Mouse (Mus musculus): ENCODE results near the gene Mrpl39. TPM values are rescaled to one million over a fixed set of nuclear protein-coding genes. Genes with fewer than 3 reads are reported as not detected.

The Mrpl39 gene
- 45.1 and 47.3 TPM in 2 replicates for polyA plus RNA-seq (2016; fragmentation: Nextera tagmentation; extraction: Ambion mirVana)

GRCm38 (mm10) chr16:84735166-84736105 is at the start of gene Mrpl39:
Mrpl39 (minus strand) TSS chr16:84735742.
- Histone ChIP-seq H3K4me2 (replicated peaks) (peak within 1 kb of the TSS; percentile 69), H3K4me1 (peaks cover 9% of the 10 kb centered on the region), H3K27me3 (replicated peaks) (no peaks in the 10 kb centered on the region), H3K9ac (peak within 1 kb of the TSS; percentile 71), H3K9me3 (no peaks in the 10 kb centered on the region), H3K4me3 (peak within 1 kb of the TSS; percentile 64), H3K27ac (0 out of 2 replicates have a peak within 1 kb of the TSS, but pooled peaks have one; percentile 10), H3K36me3 (peaks cover 14% of the 10 kb centered on the region)
- 2% methylated on average over 66 of the region's 66 CpGs for WGBS
- peak; percentile 99 for ATAC-seq (ENCODE audit: low FRiP score, low read depth)

GRCm38 (mm10) chr16:84784966-84785365 is 49.4 kb upstream of the Mrpl39 start:
- Histone ChIP-seq H3K4me1 (no peaks in the 10 kb centered on the region), H3K9ac (no peak overlapping the region), H3K36me3 (0 out of 2 replicates have a peak, but pooled peaks cover 1% of the 10 kb centered on the region), H3K9me3 (no peaks in the 10 kb centered on the region), H3K4me3 (no peak overlapping the region), H3K4me2 (replicated peaks) (no peak overlapping the region), H3K27me3 (replicated peaks) (no peaks in the 10 kb centered on the region), H3K27ac (no peak overlapping the region)
- WGBS, result 24% methylated on average over 7 of the region's 7 CpGs
- ATAC-seq (ENCODE audit: low FRiP score, low read depth), result no peak

DNA sequence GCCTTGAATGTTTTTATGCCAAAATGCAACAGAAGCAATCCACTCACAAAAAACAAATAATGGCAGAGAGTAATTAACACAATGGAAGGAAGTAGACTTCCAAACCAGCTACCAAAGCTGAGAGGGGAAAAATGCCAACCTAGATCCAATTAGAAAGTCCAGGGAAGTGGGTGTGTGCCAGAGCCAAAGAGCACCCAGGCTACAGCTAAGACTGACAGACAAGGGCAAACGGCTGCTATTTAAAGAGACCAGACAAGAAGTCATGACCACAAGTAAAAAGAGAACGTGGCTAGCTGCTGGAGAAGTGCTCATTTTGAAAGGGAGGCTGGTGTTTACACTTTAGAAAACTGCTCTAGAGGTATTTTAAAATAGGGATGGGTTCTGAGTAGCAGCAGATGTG is 47.7 kb upstream of the Mrpl39 start:
- H3K9ac ChIP-seq, result no peak overlapping the region
- WGBS, result 73% methylated on average over 2 of the region's 2 CpGs
- H3K4me2 ChIP-seq (replicated peaks), result no peak overlapping the region
- H3K36me3 ChIP-seq, result peaks cover 16% of the 10 kb centered on the region; the same call in 1 of the 2 replicates
- H3K4me3 ChIP-seq, result no peak overlapping the region
- H3K9me3 ChIP-seq, result no peaks in the 10 kb centered on the region
- no peak for ATAC-seq (ENCODE audit: low FRiP score, low read depth)
- H3K27ac ChIP-seq, result no peak overlapping the region
- H3K27me3 ChIP-seq (replicated peaks), result no peaks in the 10 kb centered on the region
- no peaks in the 10 kb centered on the region for H3K4me1 ChIP-seq

- H3K4me1 ChIP-seq, result no peaks in the 10 kb centered on the region; the same call in 1 of the 2 replicates
- 85% methylated on average over 5 of the region's 5 CpGs for WGBS
- H3K27ac ChIP-seq, result no peak overlapping the region
- H3K9me3 ChIP-seq, result no peaks in the 10 kb centered on the region
- ATAC-seq (ENCODE audit: low FRiP score, low read depth), result no peak
- no peak overlapping the region for H3K4me3 ChIP-seq
- no peak overlapping the region for H3K9ac ChIP-seq
- no peak overlapping the region for H3K4me2 ChIP-seq (replicated peaks)
- H3K36me3 ChIP-seq, result peaks cover 16% of the 10 kb centered on the region; the same call in 1 of the 2 replicates
- no peaks in the 10 kb centered on the region for H3K27me3 ChIP-seq (replicated peaks)
These were observed 44.2 kb upstream of the Mrpl39 start for GRCm38 (mm10) chr16:84779718-84780117.

DNA sequence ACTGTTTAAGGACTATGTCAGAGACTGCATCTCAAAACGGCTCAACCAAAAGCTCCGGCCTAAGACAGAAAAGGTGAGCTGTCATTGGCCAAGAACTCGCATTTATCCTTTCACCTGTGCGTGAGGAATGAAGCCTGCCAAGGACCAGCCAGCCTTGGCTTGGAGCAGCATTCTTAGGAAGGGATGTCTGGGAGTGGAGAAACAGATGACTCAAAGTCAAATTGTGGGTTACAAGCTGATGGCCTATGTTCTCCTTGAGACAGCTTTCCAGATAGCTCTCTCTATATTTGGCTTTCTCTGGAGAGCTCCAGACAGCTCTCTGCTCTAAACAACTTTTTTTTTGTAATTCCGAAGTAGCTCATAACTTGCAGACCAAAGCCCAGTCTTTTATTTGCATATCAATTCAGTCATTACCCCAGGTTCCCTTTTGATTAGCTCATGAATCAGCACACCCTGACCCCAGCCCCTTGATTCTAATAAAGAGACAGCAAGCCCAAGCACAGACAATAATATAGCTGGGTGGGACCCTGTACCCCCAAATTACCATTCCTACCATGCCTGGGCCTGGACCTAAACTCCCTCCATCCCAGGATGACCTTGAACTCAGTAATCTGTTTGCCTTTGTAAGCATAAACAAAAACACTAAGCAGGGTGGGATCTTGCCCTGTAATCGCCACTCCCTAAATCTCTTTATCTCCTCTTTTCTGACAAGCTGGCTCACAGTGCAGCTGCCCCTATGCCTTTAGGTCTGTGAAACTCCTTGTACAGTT is 43.5 kb upstream of the Mrpl39 start:
- no peak for ATAC-seq (ENCODE audit: low FRiP score, low read depth)
- Histone ChIP-seq H3K4me2 (replicated peaks) (no peak overlapping the region), H3K4me3 (no peak overlapping the region), H3K36me3 (peaks cover 16% of the 10 kb centered on the region; the same call in 1 of the 2 replicates), H3K27me3 (replicated peaks) (no peaks in the 10 kb centered on the region), H3K9me3 (no peaks in the 10 kb centered on the region), H3K9ac (no peak overlapping the region), H3K4me1 (no peaks in the 10 kb centered on the region; the same call in 1 of the 2 replicates), H3K27ac (no peak overlapping the region)
- 89% methylated on average over 6 of the region's 6 CpGs for WGBS

DNA sequence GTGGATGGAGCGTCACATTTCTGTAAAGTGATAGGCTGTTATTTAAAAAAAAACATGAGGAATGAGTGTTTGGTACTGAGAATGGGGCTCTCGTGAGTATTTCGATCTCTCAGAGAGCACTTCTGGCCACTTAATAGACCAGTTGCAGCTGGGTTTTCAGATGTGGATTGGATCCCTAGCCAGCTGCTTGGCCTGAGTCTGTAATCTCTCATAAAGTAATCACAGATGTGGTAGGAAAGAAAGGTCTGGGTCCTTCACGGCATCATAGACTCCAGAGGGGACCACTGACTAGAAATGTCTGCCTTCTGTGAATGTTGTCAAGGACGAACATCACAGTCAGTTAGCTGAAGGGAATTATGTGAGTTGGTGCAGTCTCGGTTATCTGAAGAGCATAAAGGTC is 42.9 kb upstream of the Mrpl39 start:
- Histone ChIP-seq H3K36me3 (peaks cover 16% of the 10 kb centered on the region; the same call in 1 of the 2 replicates), H3K27me3 (replicated peaks) (no peaks in the 10 kb centered on the region), H3K4me2 (replicated peaks) (no peak overlapping the region), H3K9ac (no peak overlapping the region), H3K4me1 (no peaks in the 10 kb centered on the region; the same call in 1 of the 2 replicates), H3K9me3 (no peaks in the 10 kb centered on the region), H3K4me3 (no peak overlapping the region), H3K27ac (no peak overlapping the region)
- ATAC-seq (ENCODE audit: low FRiP score, low read depth), result no peak
- WGBS, result 87% methylated on average over 6 of the region's 6 CpGs

DNA sequence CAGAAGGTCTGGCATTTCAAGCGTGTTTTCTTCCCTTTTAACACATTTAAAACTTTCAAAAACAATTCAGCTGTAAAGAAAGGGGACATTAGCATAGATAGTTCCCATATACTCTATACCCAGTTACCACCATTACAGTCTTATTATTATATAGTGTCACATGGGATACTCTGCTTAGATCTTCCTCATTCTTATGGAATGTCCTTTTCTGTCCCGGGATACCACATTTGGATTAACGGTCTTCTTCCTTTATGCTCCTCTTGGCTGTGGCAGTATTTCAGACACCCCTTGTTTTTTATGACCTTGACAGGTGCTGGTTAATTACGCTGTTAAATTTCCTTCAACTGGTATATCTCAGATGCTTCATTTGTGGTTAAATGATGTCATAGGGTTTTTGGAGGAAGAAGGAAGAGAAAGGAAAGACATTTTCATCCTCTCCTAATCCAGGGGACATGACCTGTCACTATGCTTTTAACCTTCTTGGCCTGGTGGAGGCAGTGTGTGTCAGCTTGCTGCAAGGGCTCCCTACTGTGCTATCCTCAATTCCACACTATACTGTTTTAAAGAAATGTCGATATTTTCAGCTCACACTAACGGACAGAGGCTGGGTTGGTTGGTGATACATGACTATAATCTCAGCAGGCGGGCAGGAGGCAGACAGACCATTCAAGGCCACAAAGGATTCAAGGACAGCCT is 40.7 kb upstream of the Mrpl39 start:
- Histone ChIP-seq H3K27ac (no peak overlapping the region), H3K4me3 (peak overlapping the region; percentile 72), H3K27me3 (replicated peaks) (no peaks in the 10 kb centered on the region), H3K9ac (no peak overlapping the region), H3K36me3 (peaks cover 16% of the 10 kb centered on the region; the same call in 1 of the 2 replicates), H3K4me1 (no peaks in the 10 kb centered on the region; the same call in 1 of the 2 replicates), H3K4me2 (replicated peaks) (peak overlapping the region; percentile 84), H3K9me3 (no peaks in the 10 kb centered on the region)
- WGBS, result 29% methylated on average over 7 of the region's 7 CpGs
- ATAC-seq (ENCODE audit: low FRiP score, low read depth), result no peak

- peak overlapping the region; percentile 72 for H3K4me3 ChIP-seq
- peak overlapping the region; percentile 81 for H3K9ac ChIP-seq
- no peaks in the 10 kb centered on the region for H3K9me3 ChIP-seq
- ATAC-seq (ENCODE audit: low FRiP score, low read depth), result no peak
- H3K4me1 ChIP-seq, result no peaks in the 10 kb centered on the region; the same call in 1 of the 2 replicates
- no peaks in the 10 kb centered on the region for H3K27me3 ChIP-seq (replicated peaks)
- H3K27ac ChIP-seq, result no peak overlapping the region
- H3K36me3 ChIP-seq, result peaks cover 16% of the 10 kb centered on the region; the same call in 1 of the 2 replicates
- peak overlapping the region; percentile 84 for H3K4me2 ChIP-seq (replicated peaks)
- WGBS, result 21% methylated on average over 11 of the region's 11 CpGs
These were observed 39.8 kb upstream of the Mrpl39 start for GRCm38 (mm10) chr16:84775356-84775755.

DNA sequence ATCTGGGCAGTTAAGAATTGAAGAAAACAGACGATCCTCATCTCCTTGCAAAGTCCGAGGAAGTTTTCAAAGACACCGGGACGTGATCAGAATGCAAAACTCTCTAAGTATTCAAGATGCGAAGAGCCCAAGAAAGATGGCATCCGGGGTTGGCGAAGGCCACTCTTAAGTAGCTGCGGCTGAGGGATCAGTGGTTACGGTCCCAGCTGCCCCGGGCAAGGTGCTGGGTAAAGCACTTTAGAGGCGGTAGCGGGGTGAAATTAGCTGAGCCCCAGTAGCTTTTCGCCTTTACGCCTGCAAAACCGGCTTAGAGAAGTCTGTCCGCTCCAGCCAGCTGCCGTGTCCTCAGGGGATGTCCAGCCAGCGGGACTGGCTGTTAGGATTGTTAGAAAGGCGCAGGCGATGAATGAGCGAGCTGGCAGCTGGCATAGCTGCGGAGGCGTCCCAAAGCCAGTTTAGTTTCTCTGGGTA is 39.3 kb upstream of the Mrpl39 start:
- Histone ChIP-seq H3K4me2 (replicated peaks) (peak overlapping the region; percentile 84), H3K4me3 (peak overlapping the region; percentile 72), H3K9ac (peak overlapping the region; percentile 81), H3K9me3 (no peaks in the 10 kb centered on the region), H3K27me3 (replicated peaks) (no peaks in the 10 kb centered on the region), H3K27ac (peak overlapping the region; percentile 88; the same call in 1 of the 2 replicates), H3K36me3 (peaks cover 13% of the 10 kb centered on the region; the same call in 1 of the 2 replicates), H3K4me1 (no peaks in the 10 kb centered on the region; the same call in 1 of the 2 replicates)
- ATAC-seq (ENCODE audit: low FRiP score, low read depth), result peak; percentile 45
- WGBS, result under 1% methylated on average over 23 of the region's 23 CpGs

- no peaks in the 10 kb centered on the region for H3K27me3 ChIP-seq (replicated peaks)
- H3K4me2 ChIP-seq (replicated peaks), result peak within 1 kb of the TSS; percentile 84
- H3K4me3 ChIP-seq, result peak within 1 kb of the TSS; percentile 72
- H3K27ac ChIP-seq, result peak within 1 kb of the TSS; percentile 88
- H3K9me3 ChIP-seq, result no peaks in the 10 kb centered on the region
- ATAC-seq (ENCODE audit: low FRiP score, low read depth), result peak; percentile 90
- under 1% methylated on average over 43 of the region's 43 CpGs for WGBS
- no peaks in the 10 kb centered on the region; the same call in 1 of the 2 replicates for H3K4me1 ChIP-seq
- H3K9ac ChIP-seq, result peak within 1 kb of the TSS; percentile 81
- H3K36me3 ChIP-seq, result peaks cover 7% of the 10 kb centered on the region; the same call in 1 of the 2 replicates
These were observed 38.6 kb upstream of the Mrpl39 start, which contains the start of gene Jam2 for GRCm38 (mm10) chr16:84774003-84774703. Jam2 (plus strand) TSS chr16:84774123.
